Mouse (Mus musculus): Measurements from ENCODE around the gene Papln.

Gene Papln

GRCm38 (mm10) chr12:83768235-83768899, 4.9 kb downstream of the Papln start:
- no peak for DNase-seq

DNA sequence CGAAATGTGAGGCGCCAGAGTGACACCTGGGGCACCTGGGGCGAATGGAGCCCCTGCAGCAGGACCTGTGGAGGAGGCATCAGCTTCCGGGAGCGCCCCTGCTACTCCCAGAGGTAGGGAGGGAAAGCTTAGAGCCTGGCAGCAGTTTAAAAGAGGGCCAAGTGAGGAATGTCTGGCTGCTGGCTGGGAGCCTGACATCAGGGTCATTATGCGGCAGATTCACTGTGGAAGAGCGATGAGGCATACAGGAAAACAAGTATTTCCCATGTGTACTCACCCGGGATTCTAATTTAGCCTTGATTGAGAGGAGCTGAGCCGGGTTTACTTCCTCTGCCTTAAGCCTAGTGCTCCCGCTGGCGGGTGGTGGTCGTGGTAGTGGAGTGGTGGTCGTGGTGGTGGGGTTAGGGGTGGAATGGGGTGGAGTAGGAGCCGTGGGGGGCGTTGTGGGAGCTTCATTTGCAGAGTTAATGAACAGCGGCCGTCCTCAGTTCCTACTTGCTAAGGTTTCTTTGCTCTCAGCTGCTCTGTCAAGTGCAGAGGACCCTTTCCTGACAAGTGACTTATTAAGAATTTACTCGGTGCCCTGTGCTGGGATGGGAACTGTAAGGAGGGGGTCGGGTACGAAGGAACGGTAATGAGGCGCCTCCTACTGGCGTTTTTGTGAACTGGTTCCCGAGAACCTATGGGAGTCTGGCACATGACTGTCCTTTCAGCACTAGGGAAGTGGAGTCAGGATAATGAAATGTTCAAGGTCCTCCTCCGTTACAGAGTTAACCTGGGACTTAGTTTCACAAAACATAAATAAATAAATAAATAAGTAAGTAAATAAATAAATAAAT, 7.2 kb downstream of the Papln start:
- no peak for DNase-seq

GRCm38 (mm10) chr12:83775621-83776020, 12.2 kb downstream of the Papln start:
- no peak for DNase-seq

DNA sequence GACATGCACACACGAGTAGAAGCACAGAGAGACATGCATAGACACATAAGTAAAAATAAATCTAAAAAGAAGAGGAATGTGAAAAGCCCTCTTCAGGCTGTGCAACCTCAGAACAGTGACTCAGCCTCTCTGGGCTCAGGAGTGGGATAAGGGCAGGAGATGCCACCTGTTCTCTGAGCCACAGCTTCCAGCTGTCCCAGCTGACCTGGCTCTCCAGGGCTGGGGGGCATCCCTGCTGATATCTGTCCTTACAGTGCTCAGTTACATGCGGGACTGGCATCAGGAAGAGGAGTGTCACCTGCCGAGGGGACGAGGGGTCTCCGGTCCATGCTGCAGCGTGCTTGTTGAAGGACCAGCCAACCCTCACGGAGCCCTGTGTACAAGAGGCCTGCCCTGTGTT, 13.3 kb downstream of the Papln start:
- no peak for DNase-seq

GRCm38 (mm10) chr12:83780181-83780580, 16.7 kb downstream of the Papln start:
- no peak for DNase-seq

DNA sequence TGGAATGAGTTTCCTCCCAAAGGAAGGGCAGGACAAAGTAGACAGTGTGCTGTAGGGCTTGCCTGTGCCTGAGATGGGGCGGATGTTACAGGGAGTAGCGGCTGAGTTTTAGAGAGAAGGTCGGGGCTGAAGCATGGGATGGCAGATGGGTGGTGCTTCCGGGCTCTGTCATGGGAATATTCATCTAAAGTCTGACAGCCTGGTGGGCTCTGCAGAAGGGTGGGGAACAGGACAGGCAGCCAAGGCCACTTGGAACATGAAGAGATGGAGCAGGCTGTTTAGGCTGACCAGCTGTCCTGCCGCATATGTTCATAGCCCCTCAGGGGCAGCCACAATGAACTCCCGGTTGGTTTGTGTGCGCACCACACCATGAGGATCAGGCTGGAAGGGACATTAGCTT, 17.8 kb downstream of the Papln start:
- DNase-seq: no peak

GRCm38 (mm10) chr12:83781640-83782278, 18.3 kb downstream of the Papln start:
- DNase-seq: no peak

GRCm38 (mm10) chr12:83782669-83783068, 19.2 kb downstream of the Papln start:
- no peak for DNase-seq

DNA sequence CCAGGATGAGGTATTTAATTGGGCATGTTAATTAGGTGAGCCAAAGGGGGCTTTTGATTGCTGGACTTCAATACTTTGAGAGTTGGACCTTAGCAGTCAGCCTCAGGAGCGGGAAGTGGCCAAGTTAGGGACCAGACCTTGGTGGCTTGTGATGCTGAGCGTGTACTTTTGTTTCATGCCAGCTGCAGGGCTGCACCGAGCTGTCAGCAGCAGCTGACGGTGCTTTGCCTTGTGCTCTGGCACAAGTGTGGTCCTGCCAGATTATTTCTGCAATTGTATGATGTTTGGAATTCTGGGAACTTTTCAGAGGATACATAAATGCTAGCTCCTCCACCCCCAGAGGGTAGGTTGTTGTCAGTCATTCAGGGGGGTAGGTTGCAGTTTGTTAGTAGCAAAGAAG, 21.9 kb downstream of the Papln start:
- DNase-seq: no peak

- DNase-seq: no peak
Measured at GRCm38 (mm10) chr12:83789051-83789780, 25.8 kb downstream of the Papln start.

DNA sequence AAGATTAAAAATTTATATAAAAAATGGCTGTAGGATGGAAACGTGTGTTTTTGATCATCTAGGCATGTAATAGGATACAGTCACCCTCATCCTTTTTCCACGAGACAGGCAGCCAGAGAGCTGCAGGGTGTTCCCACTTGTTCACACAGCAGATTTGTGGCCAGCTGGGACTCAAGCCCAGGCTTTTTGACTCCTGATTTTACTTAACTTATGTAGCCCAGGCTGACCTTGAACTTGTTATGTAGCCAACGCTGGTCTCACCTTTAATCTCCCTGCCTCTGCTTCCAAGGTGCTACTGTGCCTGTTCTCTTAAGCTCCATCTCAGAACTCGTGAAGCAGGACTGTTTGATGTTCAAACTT, 26.3 kb downstream of the Papln start:
- DNase-seq: no peak

- DNase-seq: no peak
Measured at GRCm38 (mm10) chr12:83790749-83791148, 27.3 kb downstream of the Papln start.

DNA sequence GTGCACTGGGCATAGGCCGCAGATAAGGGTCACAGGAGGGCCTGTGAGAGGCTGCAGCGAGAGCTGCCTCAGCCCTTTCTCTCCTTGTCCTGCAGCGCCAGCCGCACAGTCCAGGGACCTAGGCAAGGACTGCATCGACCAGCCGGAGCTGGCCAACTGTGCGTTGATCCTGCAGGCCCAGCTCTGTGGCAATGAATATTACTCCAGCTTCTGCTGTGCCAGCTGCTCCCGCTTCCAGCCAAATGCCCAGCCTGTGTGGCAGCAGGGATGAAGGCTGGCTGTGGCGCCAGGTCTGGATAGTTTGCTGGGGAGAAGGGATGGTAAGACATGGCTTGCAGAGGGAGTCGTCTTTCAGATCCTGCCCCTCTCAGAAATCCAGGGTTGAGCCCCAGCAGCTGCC, 28.3 kb downstream of the Papln start:
- DNase-seq: peak; percentile 33

DNA sequence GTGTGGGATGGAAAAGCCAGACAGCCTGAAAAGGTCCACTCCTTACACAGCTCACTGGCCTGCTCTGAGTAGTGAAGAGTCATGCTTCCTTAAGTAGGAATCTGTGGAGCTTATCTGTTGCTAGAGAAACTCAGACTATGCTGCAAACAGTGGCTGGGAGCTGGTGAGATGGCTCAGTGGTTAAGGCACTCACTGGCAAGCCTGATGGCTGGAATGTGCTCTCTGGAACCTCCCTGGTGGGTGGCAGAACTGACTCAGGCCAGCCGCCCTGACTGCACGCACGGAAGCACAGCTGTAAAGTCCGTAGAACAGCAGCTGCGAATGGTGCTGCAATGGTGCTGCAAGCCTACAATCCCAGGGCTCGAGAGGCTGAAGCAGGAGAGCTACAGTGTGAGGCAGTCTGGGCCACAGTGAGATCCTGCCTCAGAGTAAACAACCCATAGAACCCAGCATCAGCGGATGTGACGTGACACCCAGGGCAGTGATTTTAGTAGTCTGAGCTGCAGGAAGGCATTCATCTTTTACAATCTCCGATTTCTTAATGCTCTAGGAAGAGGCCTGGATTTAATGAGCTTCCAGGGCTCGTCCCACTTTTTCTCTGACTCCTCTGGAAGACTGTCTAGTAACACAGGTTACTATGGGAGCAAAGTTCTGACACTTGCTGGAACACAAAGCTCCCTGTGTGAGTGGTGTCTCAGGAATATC, 29.4 kb downstream of the Papln start:
- DNase-seq: no peak

GRCm38 (mm10) chr12:83795051-83795450, 31.6 kb downstream of the Papln start:
- no peak for DNase-seq

GRCm38 (mm10) chr12:83795586-83795985, 32.2 kb downstream of the Papln start:
- no peak for DNase-seq

- DNase-seq: no peak
Measured at GRCm38 (mm10) chr12:83798313-83798712, 34.9 kb downstream of the Papln start.

- DNase-seq: peak; percentile 28
Measured at GRCm38 (mm10) chr12:83800943-83801342, 37.5 kb downstream of the Papln start.

DNA sequence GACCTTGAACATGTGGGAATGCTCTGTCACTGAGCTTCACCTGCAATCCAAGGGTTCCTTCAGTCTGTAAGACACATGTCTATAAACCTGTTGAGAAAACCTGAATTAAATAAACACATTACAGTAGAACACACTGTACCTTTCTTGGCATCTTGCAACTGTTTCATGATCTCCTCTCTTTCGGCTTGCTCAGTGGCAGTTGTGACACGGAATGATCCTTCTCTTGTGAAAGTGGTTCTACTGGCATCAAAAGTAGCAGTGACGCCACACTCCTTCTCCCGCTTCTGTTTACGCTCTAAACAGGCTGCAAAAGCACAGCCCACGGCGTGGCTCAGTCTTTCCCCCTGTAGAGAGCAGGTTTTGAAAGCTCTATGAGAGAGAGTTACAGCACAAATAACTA, 40.2 kb downstream of the Papln start:
- DNase-seq: no peak

GRCm38 (mm10) chr12:83811901-83812300, 48.5 kb downstream of the Papln start:
- DNase-seq: no peak

DNA sequence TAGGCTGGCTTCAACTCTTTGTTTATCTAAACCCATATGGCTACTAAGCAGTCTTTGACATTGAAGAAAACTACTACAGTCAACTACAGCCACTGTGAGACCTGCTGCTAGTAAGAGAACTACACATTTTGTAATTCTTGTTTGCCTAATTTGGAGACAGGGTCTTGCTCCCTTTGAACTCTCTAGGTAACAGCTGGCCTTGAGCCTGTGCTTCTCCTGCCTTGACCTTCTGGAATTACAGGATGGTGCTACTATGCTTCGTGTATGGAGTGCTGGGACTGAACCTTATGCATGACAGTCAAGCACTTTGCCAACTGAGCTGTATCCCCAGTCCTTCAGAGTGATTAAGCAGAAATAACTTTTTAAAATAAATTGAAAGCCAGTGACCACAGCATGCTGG, 53.2 kb downstream of the Papln start:
- DNase-seq: no peak

GRCm38 (mm10) chr12:83830424-83830823, 67.0 kb downstream of the Papln start:
- DNase-seq: no peak

DNA sequence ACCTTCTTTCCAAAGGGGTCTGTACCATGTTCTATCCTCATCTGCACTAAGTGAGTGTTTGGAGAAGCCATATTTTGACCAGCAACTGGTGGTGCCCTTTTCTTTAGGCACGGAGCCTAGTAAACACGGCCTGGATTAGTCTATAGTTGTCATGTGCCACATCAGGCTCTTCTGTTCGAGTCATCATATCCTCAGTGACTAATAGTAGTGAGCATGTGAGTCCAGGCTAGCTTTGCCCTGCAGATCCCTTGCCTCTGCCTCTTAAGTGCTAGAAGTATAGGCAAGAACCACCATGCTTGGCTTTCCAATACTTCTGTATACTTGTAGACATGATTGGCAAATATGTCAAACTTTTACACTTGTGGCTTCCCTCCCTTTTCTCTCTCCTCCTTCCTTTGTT, 70.5 kb downstream of the Papln start:
- no peak for DNase-seq
